Comparison of ENCODE assay signal across 16 mouse cellular contexts in the genomic region with DNA sequence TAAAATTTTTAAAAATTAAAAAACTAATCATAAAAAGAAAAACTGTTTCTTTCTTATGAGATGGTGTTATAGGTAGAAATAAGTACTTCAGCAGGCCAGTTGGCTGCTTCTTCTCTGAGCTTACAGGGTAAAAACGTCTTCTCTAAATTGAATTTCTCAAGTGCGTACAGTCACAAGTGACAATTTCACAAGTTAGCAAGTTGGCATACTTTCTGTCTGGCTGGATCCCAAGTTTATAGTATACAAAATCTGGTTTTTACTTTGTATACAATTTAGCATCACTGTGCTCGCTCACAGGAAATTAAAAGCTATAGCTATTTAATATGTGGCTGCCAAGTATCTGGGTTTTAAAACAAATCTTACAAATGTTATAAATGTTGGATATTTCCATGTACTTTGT.
"Had no signal": no experiment of that assay in that cellular context is flagged by ENCODE, and none has a peak within 500 bp of the region (broad histone marks: within the 10 kb centered on the region; RNA-seq: fewer than 3 reads in every experiment).

No protein-coding gene starts in this region.

- H3K9me3 ChIP-seq: kidney, embryonic 15.5 days; limb, embryonic 15.5 days; liver, embryonic 12.5 days; lung, embryonic 15.5 days; midbrain, embryonic 10.5 days; neural tube, embryonic 15.5 days; stomach, embryonic 15.5 days had no signal

- H3K9ac ChIP-seq: kidney, embryonic 15.5 days; limb, embryonic 15.5 days; liver, embryonic 12.5 days; lung, embryonic 15.5 days; neural tube, embryonic 15.5 days; stomach, embryonic 15.5 days had no signal

- H3K4me2 ChIP-seq: kidney, embryonic 15.5 days; limb, embryonic 15.5 days; liver, embryonic 12.5 days; lung, embryonic 15.5 days; neural tube, embryonic 15.5 days; stomach, embryonic 15.5 days had no signal

- H3K36me3 ChIP-seq: kidney, embryonic 15.5 days; limb, embryonic 15.5 days; liver, embryonic 12.5 days; lung, embryonic 15.5 days; midbrain, embryonic 10.5 days; neural tube, embryonic 15.5 days; stomach, embryonic 15.5 days had no signal

- H3K27me3 ChIP-seq: kidney, embryonic 15.5 days; limb, embryonic 15.5 days; liver, embryonic 12.5 days; lung, embryonic 15.5 days; neural tube, embryonic 15.5 days; stomach, embryonic 15.5 days had no signal

- DNase-seq: kidney, adult 2 months; kidney, postnatal 14 days; lung, postnatal 4 days; midbrain, embryonic 14.5 days; spleen, adult 18-20 months; thymus, adult 2 months; thymus, postnatal 36 days had no signal

- H3K27ac ChIP-seq: kidney, embryonic 15.5 days; limb, embryonic 15.5 days; liver, embryonic 12.5 days; lung, embryonic 15.5 days; midbrain, embryonic 10.5 days; neural tube, embryonic 15.5 days; stomach, embryonic 15.5 days had no signal

- H3K4me3 ChIP-seq: kidney, embryonic 15.5 days; limb, embryonic 15.5 days; liver, embryonic 12.5 days; lung, embryonic 15.5 days; midbrain, embryonic 10.5 days; myocyte; neural tube, embryonic 15.5 days; stomach, embryonic 15.5 days had no signal

- ATAC-seq: intestine, embryonic 16.5 days; liver, embryonic 12.5 days had no signal

- H3K4me1 ChIP-seq: kidney, embryonic 15.5 days; limb, embryonic 15.5 days; liver, embryonic 12.5 days; lung, embryonic 15.5 days; midbrain, embryonic 10.5 days; neural tube, embryonic 15.5 days; stomach, embryonic 15.5 days had no signal
